Mouse (Mus musculus) neural tube, embryonic 13.5 days (tissue): ENCODE results near the gene Sparc. TPM values are rescaled to one million over a fixed set of nuclear protein-coding genes. Genes with fewer than 3 reads are reported as not detected.

ENCODE experiments used
- ATAC-seq: fragments of 200-750 bp; cut with Nextera tagmentation; 2 replicates; pipeline ENCODE4 v1.8.0; 2017; ENCODE audit warnings: low read depth, mild to moderate bottlenecking, moderate TSS enrichment, moderate library complexity
- H3K27ac ChIP-seq: fragments of 300-500 bp; sonication (generic); replicated peaks from 2 replicates; pipeline ENCODE4 v1.5.1; 2015; ENCODE audit warnings: moderate library complexity, mild to moderate bottlenecking, inconsistent platforms
- H3K27me3 ChIP-seq: fragments of 300-500 bp; sonication (generic); 2 replicates; pipeline ENCODE4 v1.6.1; 2015; ENCODE audit warnings: mild to moderate bottlenecking, inconsistent platforms
- H3K36me3 ChIP-seq: fragments of 300-500 bp; sonication (generic); 2 replicates; pipeline ENCODE4 v1.6.1; 2015; ENCODE audit warnings: mild to moderate bottlenecking, inconsistent platforms
- H3K4me1 ChIP-seq: fragments of 300-500 bp; sonication (generic); replicated peaks from 2 replicates; pipeline ENCODE4 v1.6.1; 2015; ENCODE audit warnings: inconsistent platforms
- H3K4me2 ChIP-seq: fragments of 300-500 bp; sonication (generic); 2 replicates; pipeline ENCODE4 v1.6.1; 2015; ENCODE audit warnings: inconsistent platforms, mild to moderate bottlenecking, moderate library complexity
- H3K4me3 ChIP-seq: fragments of 300-500 bp; sonication (generic); 2 replicates; pipeline ENCODE4 v1.5.1; 2015; ENCODE audit warnings: mild to moderate bottlenecking, inconsistent platforms
- H3K9ac ChIP-seq: fragments of 300-500 bp; sonication (generic); 2 replicates; pipeline ENCODE4 v1.6.1; 2015; ENCODE audit warnings: moderate library complexity, mild to moderate bottlenecking, inconsistent platforms
- H3K9me3 ChIP-seq: fragments of 300-500 bp; sonication (generic); 2 replicates; pipeline ENCODE4 v1.6.1; 2016; ENCODE audit warnings: inconsistent platforms
- WGBS: fragments of 180-500 bp; shearing (Covaris S2); methylation state at CpG from one replicate; pipeline ENCODE4 v1.1.7; 2015; 5-methylcytosine and 5-hydroxymethylcytosine counted together
- polyA plus RNA-seq: library from polyadenylated mRNA; unstranded; fragments of >200 nt; fragmentation: Nextera tagmentation; extraction: Ambion mirVana; gene quantifications from 2 replicates; pipeline ENCODE4 v1.2.1, GENCODE M21; 2015

The Sparc gene
- polyA plus RNA-seq, 1 experiment from 2014 or later, result 730 TPM

DNA sequence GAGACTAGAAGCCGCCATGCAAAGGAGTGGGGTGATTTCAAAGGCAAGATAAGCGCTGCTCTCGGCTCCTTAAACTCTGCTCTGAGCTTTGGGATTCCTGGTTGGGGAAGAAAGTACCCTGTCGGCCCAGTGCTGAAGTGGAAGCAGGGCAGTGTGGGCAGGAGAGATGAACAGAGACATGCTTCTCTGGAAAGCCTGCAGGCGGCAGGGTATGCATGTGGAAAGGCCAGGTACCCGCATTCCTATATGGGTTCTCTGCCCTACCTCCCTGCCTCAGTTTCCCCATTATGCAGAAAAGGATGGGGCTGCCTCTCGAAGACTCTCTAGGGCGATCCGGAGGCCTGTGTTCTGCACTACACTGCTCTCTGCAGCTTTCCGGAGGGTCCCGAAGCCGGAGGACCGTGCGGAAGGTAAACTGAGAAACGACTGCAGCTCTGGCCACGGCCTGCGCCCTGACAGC lies 37.6 kb upstream of the Sparc start:
- 1% methylated on average over 17 of the region's 17 CpGs for WGBS
- H3K27ac ChIP-seq, result 0 out of 2 replicates have a peak overlapping the region, but pooled peaks have one; percentile 39
- peak; percentile 71 for ATAC-seq
- no peaks in the 10 kb centered on the region for H3K27me3 ChIP-seq
- peaks cover 36% of the 10 kb centered on the region for H3K4me1 ChIP-seq
- peak overlapping the region; percentile 84 for H3K4me2 ChIP-seq
- peak overlapping the region; percentile 83 for H3K9ac ChIP-seq
- H3K36me3 ChIP-seq, result no peaks in the 10 kb centered on the region
- H3K4me3 ChIP-seq, result peak overlapping the region; percentile 70
- no peaks in the 10 kb centered on the region for H3K9me3 ChIP-seq

DNA sequence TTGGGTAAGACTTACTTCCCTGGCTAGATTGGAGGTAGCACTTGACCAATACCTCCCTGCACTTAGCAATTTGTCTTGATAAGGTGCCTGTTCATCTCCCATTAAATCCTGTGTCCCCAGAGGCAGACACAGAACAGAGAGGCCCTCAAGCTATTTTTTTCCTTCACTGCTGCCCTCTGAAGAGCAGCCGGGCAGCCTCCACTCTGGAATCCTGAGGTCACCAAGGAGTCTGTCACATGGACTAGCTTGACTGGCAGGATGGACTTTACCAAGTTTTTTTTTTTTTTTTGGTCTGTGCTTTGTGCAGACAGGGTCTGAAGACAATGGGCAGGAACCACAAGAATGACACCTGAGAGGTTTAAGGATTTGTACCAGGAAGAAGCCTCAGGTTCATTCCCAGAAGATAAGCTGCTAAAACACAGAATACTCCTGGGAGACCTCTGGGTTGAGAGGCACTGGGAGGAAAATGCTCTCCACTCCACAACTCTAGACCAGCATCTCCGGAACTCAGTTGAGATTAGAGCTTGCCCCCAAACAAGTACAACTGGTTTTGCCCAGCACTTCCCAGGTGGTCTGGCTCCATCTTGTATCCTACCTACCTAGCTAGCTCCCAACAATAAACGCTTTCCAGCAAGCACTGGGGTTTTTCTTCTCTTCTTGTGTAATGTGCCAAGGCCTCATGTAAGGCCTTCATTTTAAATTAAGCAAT lies 37.0 kb upstream of the Sparc start:
- 37% methylated on average over 3 of the region's 3 CpGs for WGBS
- Histone ChIP-seq H3K27me3 (no peaks in the 10 kb centered on the region), H3K4me3 (peak overlapping the region; percentile 70), H3K4me1 (peaks cover 36% of the 10 kb centered on the region), H3K9ac (peak overlapping the region; percentile 83), H3K36me3 (no peaks in the 10 kb centered on the region), H3K9me3 (no peaks in the 10 kb centered on the region), H3K4me2 (peak overlapping the region; percentile 84), H3K27ac (no peak overlapping the region)
- ATAC-seq, result no peak

DNA sequence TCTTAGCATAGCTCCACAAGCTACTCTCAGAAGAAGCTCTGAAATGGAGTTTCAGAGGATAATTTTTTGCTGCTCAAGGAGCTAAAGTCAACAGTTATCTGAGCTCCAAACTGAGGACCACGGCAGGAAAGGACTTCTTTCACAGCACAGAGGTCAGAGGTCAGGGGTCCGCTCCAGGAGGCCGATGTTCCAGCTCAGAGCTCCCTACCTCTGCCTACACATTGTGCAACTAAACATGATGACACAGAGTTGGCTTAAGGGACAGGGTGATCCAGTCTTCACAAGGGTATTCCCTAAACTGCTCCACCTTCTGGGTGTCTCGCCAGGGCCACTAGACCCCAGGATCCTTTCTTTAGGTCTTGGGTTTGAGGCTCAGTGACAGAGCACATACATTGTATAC lies 35.5 kb upstream of the Sparc start:
- Histone ChIP-seq H3K27ac (no peak overlapping the region), H3K9ac (no peak overlapping the region), H3K9me3 (no peaks in the 10 kb centered on the region), H3K4me3 (no peak overlapping the region), H3K36me3 (peaks cover 12% of the 10 kb centered on the region; the same call in 1 of the 2 replicates), H3K4me1 (peaks cover 36% of the 10 kb centered on the region), H3K4me2 (no peak overlapping the region), H3K27me3 (no peaks in the 10 kb centered on the region)
- WGBS, result 64% methylated on average over 4 of the region's 4 CpGs
- no peak for ATAC-seq

DNA sequence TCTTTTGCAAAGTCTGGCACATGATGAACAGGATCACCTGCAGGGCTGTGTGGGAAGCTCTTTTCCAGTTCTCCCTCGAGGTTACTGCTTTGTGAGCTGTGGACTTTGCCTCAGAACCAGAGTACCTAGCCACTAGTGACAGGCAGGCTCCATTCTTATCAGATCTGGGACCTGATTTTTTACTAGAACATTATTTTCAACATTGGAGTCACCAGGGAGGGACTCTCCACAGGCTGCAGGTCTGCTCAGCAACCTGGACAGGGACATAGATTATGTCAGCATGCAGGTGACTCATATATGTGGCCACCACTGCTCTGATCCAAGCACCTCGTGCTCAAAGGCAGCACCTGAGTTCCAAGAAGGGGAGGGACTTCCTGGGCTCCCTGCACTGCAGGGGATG lies 32.2 kb upstream of the Sparc start:
- H3K27me3 ChIP-seq, result no peaks in the 10 kb centered on the region
- 73% methylated on average over 2 of the region's 2 CpGs for WGBS
- H3K4me3 ChIP-seq, result no peak overlapping the region
- H3K4me2 ChIP-seq, result no peak overlapping the region
- no peak for ATAC-seq
- H3K27ac ChIP-seq, result no peak overlapping the region
- peaks cover 25% of the 10 kb centered on the region for H3K4me1 ChIP-seq
- peaks cover 29% of the 10 kb centered on the region for H3K36me3 ChIP-seq
- H3K9me3 ChIP-seq, result no peaks in the 10 kb centered on the region
- H3K9ac ChIP-seq, result no peak overlapping the region

DNA sequence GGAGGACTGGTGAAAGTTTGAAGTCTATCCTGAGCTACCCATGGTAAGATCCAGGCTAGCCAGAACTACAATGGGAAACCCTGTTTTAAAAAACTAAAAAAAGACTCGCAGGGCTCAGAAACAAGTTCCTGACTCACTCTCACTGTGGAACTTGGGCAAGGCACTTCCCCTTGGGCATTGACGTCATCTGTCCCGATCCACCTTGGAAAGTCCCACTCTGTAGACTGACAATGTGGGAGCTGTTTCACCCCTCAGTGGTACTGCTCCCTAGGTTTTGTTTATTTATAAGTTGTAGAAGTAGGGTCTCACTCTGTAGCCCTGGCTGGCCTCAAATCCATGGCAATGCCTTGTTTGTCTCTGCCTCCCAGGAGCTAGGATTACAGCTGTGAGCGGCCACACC lies 30.7 kb upstream of the Sparc start:
- Histone ChIP-seq H3K27ac (no peak overlapping the region), H3K9ac (no peak overlapping the region), H3K9me3 (no peaks in the 10 kb centered on the region), H3K27me3 (no peaks in the 10 kb centered on the region), H3K36me3 (peaks cover 43% of the 10 kb centered on the region), H3K4me3 (no peak overlapping the region), H3K4me2 (no peak overlapping the region), H3K4me1 (peaks cover 12% of the 10 kb centered on the region; the same call in 1 of the 2 replicates)
- no peak for ATAC-seq
- WGBS, result 90% methylated on average over 4 of the region's 4 CpGs

DNA sequence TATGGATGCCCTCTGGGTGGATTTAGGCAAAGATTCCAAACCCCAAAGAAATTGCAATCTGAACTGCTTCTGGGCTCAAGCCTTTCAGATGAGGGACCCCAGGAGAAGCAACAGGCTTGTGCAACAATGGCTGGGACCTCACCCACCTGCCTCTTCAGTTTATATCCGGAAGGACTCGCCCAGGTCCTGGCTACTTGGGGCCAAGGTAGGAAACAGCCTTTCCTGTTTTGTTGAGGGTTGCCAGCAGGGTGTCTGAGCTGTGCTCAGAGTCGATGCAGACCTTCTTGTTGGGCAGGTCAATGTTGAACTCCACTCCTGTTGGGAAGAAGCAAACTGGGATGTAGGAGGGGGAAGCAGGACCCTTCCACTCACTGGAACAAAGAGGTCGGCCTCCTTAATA lies 27.3 kb upstream of the Sparc start:
- H3K4me1 ChIP-seq, result no peaks in the 10 kb centered on the region
- H3K4me3 ChIP-seq, result no peak overlapping the region
- H3K27me3 ChIP-seq, result no peaks in the 10 kb centered on the region
- H3K4me2 ChIP-seq, result no peak overlapping the region
- ATAC-seq, result no peak
- H3K27ac ChIP-seq, result no peak overlapping the region
- H3K9ac ChIP-seq, result no peak overlapping the region
- H3K9me3 ChIP-seq, result no peaks in the 10 kb centered on the region
- WGBS, result 74% methylated on average over 4 of the region's 4 CpGs
- peaks cover 45% of the 10 kb centered on the region for H3K36me3 ChIP-seq

DNA sequence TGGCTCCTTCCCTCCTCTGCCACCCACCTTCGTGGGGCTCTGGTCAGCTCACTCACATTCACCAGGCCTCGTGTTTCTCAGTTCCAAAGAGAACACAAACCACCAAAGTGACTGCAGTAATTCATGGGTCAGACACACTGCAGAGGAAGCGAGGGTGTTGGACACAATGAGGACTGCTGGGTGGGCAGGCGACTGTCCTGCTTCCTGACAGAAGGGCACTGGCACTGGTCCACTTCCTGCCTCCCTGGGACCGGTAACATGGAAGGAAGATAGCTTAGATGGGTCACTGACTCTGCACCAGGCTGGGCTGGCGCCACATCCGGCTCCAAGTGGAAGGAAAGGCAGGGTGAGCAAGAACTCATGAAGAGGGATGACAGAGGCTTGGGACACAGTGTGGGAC lies 26.5 kb upstream of the Sparc start:
- Histone ChIP-seq H3K9me3 (no peaks in the 10 kb centered on the region), H3K36me3 (peaks cover 47% of the 10 kb centered on the region), H3K27ac (no peak overlapping the region), H3K27me3 (no peaks in the 10 kb centered on the region), H3K4me1 (no peaks in the 10 kb centered on the region), H3K4me2 (no peak overlapping the region), H3K9ac (no peak overlapping the region), H3K4me3 (no peak overlapping the region)
- no peak for ATAC-seq
- WGBS, result 78% methylated on average over 7 of the region's 7 CpGs

DNA sequence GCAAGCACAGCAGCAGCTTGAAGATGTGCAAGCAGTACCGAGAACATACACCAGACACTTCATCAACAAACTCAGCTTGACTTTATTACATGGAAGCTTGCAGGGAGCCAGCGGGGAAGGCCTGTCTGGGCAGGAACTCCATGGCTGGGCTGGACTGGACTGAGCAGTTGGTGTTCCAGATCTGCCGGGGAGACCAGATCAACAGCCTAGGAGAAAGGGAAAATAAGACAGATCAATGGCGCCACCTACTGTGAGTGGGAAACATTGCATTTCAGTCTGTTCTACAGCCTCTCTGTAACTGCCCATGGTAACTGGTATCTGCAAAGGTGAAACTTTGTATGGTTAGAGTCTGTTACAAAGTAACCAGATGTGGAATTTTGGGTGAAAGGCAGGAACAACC lies 23.6 kb upstream of the Sparc start:
- H3K4me3 ChIP-seq, result no peak overlapping the region
- no peak overlapping the region for H3K9ac ChIP-seq
- no peak overlapping the region for H3K27ac ChIP-seq
- 24% methylated on average over 4 of the region's 4 CpGs for WGBS
- H3K36me3 ChIP-seq, result peaks cover 31% of the 10 kb centered on the region
- H3K4me2 ChIP-seq, result no peak overlapping the region
- ATAC-seq, result 0 out of 2 replicates have a peak, but pooled peaks have one; percentile 46
- H3K27me3 ChIP-seq, result no peaks in the 10 kb centered on the region
- H3K9me3 ChIP-seq, result no peaks in the 10 kb centered on the region
- no peaks in the 10 kb centered on the region for H3K4me1 ChIP-seq

DNA sequence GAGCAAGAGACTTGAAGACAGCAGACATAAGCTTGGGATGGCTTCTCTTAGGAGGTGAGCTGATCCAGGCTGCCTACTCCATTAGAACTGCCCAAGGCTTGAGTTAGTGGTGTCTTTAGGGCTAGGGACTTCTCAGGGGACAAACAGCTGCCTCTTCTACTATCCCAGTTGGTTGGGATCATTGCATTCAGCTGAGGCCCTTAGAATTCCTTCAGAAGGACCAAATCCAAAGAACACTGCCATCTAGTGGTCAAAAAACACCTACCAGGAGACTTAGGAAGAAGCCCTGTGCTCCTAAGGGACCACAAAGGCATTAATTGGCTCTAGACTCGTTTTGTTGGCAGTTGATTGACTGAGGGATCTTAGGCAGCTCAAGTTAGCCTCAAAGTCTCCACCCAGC lies 21.8 kb upstream of the Sparc start:
- H3K27me3 ChIP-seq, result no peaks in the 10 kb centered on the region
- no peaks in the 10 kb centered on the region for H3K4me1 ChIP-seq
- H3K9ac ChIP-seq, result no peak overlapping the region
- no peak; the same call in 1 of the 2 replicates for ATAC-seq
- no peak overlapping the region for H3K4me3 ChIP-seq
- H3K4me2 ChIP-seq, result no peak overlapping the region
- WGBS, result 3% methylated on average over 1 of the region's 1 CpGs
- no peak overlapping the region for H3K27ac ChIP-seq
- H3K9me3 ChIP-seq, result no peaks in the 10 kb centered on the region
- H3K36me3 ChIP-seq, result peaks cover 15% of the 10 kb centered on the region

DNA sequence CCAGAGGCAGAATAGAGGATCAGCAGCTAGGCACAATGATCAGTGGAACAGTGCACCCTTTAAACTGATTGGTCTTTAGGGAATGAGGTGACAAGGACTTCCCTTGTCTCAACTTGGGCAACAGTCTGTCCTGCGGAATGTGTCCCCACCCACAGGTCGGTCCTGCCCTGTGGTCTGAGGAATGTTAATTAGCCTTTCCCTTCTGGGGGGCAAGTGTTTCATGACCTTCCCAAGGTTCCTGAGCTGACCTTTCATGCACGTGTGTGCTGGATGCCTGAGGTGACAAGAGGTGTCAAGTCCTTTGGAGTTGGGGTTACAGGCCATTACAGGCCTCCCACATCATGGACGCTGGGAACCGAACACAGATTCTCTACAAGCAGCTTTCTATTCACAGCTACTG lies 16.7 kb upstream of the Sparc start:
- no peak overlapping the region for H3K4me2 ChIP-seq
- H3K27me3 ChIP-seq, result no peaks in the 10 kb centered on the region
- no peaks in the 10 kb centered on the region for H3K36me3 ChIP-seq
- WGBS, result 65% methylated on average over 5 of the region's 5 CpGs
- no peaks in the 10 kb centered on the region for H3K9me3 ChIP-seq
- ATAC-seq, result no peak
- H3K27ac ChIP-seq, result no peak overlapping the region
- H3K4me1 ChIP-seq, result no peaks in the 10 kb centered on the region
- no peak overlapping the region for H3K9ac ChIP-seq
- H3K4me3 ChIP-seq, result no peak overlapping the region

DNA sequence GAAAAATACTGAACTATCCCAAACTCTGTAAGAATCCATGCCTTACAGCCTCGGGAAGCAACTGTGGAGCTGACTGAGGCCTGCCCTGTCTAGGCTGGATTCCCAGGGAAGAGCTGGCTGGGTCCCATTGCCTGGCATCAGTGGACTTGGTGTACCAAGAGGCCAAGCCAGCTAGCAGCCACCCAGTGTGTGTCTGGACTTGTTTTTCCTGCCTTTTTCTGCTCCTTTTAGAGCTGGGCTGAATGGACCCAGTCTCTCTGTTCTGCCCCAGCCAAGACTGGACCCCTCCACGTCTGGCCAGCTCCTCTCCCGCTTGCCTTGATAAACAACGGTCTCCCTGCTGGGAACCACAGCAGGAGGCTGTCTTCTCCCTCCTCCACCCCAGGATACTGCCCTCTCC lies 15.0 kb upstream of the Sparc start:
- ATAC-seq, result no peak
- Histone ChIP-seq H3K9me3 (no peaks in the 10 kb centered on the region), H3K9ac (no peak overlapping the region), H3K4me3 (no peak overlapping the region), H3K4me2 (no peak overlapping the region), H3K36me3 (no peaks in the 10 kb centered on the region), H3K4me1 (no peaks in the 10 kb centered on the region), H3K27ac (no peak overlapping the region), H3K27me3 (no peaks in the 10 kb centered on the region)
- 43% methylated on average over 4 of the region's 4 CpGs for WGBS

DNA sequence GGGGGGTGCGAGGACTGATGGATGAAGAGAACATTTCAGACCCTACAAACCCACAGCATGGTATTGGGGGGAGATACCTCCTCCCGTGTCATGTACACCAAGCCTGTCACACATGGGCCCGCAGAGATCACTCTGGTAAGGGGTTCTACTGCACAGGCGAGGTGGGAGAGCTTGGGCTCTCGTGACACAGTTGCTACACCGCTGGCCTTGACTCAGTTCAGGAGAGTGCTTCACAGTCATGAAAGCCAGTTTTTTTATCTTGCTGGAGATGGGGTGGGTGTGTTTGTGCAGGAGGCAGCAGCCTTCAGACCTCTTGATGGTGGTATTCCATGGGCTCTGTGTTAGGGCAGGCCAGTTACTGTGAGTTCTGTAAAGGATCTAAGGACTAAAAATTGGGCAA lies 13.1 kb upstream of the Sparc start:
- WGBS, result 86% methylated on average over 6 of the region's 6 CpGs
- Histone ChIP-seq H3K4me1 (no peaks in the 10 kb centered on the region), H3K27ac (no peak overlapping the region), H3K36me3 (no peaks in the 10 kb centered on the region), H3K4me2 (no peak overlapping the region), H3K27me3 (no peaks in the 10 kb centered on the region), H3K9me3 (no peaks in the 10 kb centered on the region), H3K9ac (no peak overlapping the region), H3K4me3 (no peak overlapping the region)
- ATAC-seq, result no peak

DNA sequence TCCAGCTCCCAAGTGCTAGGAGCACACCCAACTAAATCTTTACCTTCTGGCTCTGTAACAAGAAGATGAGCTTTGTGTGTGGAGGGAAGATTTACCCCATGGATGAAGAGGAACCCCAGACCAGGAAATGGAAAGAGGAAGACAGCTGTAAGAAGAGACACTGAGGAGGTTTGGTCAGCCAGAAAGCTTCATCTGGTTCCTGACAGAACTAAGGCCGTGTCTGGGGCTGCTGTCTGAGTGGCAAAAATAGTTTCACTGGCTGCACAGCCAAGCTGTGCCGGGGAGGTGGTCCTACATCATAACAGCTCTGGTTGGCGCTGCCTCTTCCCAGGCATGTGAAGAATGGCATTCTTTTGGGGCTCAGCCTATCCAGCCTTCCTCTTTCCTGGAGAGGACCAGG lies 10.0 kb upstream of the Sparc start:
- Histone ChIP-seq H3K9ac (no peak overlapping the region), H3K9me3 (no peaks in the 10 kb centered on the region), H3K4me3 (no peak overlapping the region), H3K27ac (no peak overlapping the region), H3K36me3 (no peaks in the 10 kb centered on the region), H3K4me1 (peaks cover 8% of the 10 kb centered on the region), H3K4me2 (no peak overlapping the region), H3K27me3 (no peaks in the 10 kb centered on the region)
- WGBS, result 87% methylated on average over 3 of the region's 3 CpGs
- no peak for ATAC-seq
